Mouse (Mus musculus) heart, postnatal 0 days (tissue): ENCODE measurements around the gene Ppp2r1a.

Source experiments
- CTCF ChIP-seq: IDR thresholded peaks from 2 replicates; pipeline ENCODE4 v1.5.1; 2016; ENCODE audit warnings: antibody characterized with exemption, control low read depth, low read depth
- EP300 ChIP-seq: IDR thresholded peaks from 2 replicates; pipeline ENCODE4 v1.6.1; 2016; ENCODE audit warnings: antibody characterized with exemption, low read depth

GRCm38 (mm10) chr17:20965421-20965820 is 20.3 kb downstream of the Ppp2r1a start:
- TF ChIP-seq CTCF = no peak
- no peak for TF ChIP-seq EP300
